Mouse (Mus musculus): ENCODE measurements around the gene Pms2.

The Pms2 gene

GRCm38 (mm10) chr5:143933414-143933813 lies 23.6 kb downstream of the Pms2 start:
- in situ Hi-C loops (cut with MboI) = no loop called here

GRCm38 (mm10) chr5:143933875-143934274 lies 24.1 kb downstream of the Pms2 start:
- in situ Hi-C loops (cut with MboI) = no loop called here

- in situ Hi-C loops (cut with MboI) = no loop called here
Measured at GRCm38 (mm10) chr5:143936156-143936555, 26.4 kb downstream of the Pms2 start.

- in situ Hi-C loops (cut with MboI) = no loop called here
Measured at GRCm38 (mm10) chr5:143941588-143941987, 31.8 kb downstream of the Pms2 start.

GRCm38 (mm10) chr5:143943231-143944125 lies 33.7 kb downstream of the Pms2 start:
- in situ Hi-C loops (cut with MboI) = no loop called here

GRCm38 (mm10) chr5:143948361-143948760 lies 38.6 kb downstream of the Pms2 start:
- in situ Hi-C loops (cut with MboI) = no loop called here

- in situ Hi-C loops (cut with MboI) = no loop called here
Measured at GRCm38 (mm10) chr5:143950016-143950415, 40.3 kb downstream of the Pms2 start.

- in situ Hi-C loops (cut with MboI) = no loop called here
Measured at GRCm38 (mm10) chr5:143957101-143957500, 47.3 kb downstream of the Pms2 start.

GRCm38 (mm10) chr5:143959551-143959950 lies 49.8 kb downstream of the Pms2 start:
- in situ Hi-C loops (cut with MboI) = no loop called here

GRCm38 (mm10) chr5:143961176-143961575 lies 51.4 kb downstream of the Pms2 start:
- in situ Hi-C loops (cut with MboI) = no loop called here

GRCm38 (mm10) chr5:143965586-143966345 lies 56.0 kb downstream of the Pms2 start:
- in situ Hi-C loops (cut with MboI) = no loop called here

- in situ Hi-C loops (cut with MboI) = no loop called here
Measured at GRCm38 (mm10) chr5:143966671-143967070, 56.9 kb downstream of the Pms2 start.

- in situ Hi-C loops (cut with MboI) = no loop called here
Measured at GRCm38 (mm10) chr5:143972628-143973027, 62.9 kb downstream of the Pms2 start.

GRCm38 (mm10) chr5:143974931-143975630 lies 65.3 kb downstream of the Pms2 start:
- in situ Hi-C loops (cut with MboI) = no loop called here

GRCm38 (mm10) chr5:143975631-143975933 lies 65.8 kb downstream of the Pms2 start:
- in situ Hi-C loops (cut with MboI) = no loop called here

GRCm38 (mm10) chr5:143976232-143976631 lies 66.5 kb downstream of the Pms2 start:
- in situ Hi-C loops (cut with MboI) = no loop called here

- in situ Hi-C loops (cut with MboI) = no loop called here
Measured at GRCm38 (mm10) chr5:143976726-143977431, 67.1 kb downstream of the Pms2 start.

- in situ Hi-C loops (cut with MboI) = no loop called here
Measured at GRCm38 (mm10) chr5:143980858-143981257, 71.1 kb downstream of the Pms2 start.

GRCm38 (mm10) chr5:143982361-143982760 lies 72.6 kb downstream of the Pms2 start:
- in situ Hi-C loops (cut with MboI) = no loop called here
